Mouse (Mus musculus) NIH3T3 (cell line): ENCODE measurements around the gene Ppp1cc.
"Not testable (repeated sequence)": the region's sequence is repeated elsewhere in the genome, so short reads cannot be mapped to it uniquely, and the experiment has no call there.

ENCODE experiments used
- DNase-seq: peaks from one replicate; pipeline ENCODE4 v3.0.0-alpha.2; 2012; ENCODE audit warnings: low read depth

Ppp1cc gene

GRCm38 (mm10) chr5:122212820-122213219 lies 54.7 kb downstream of the Ppp1cc start:
- not testable (repeated sequence) for DNase-seq

GRCm38 (mm10) chr5:122213861-122214260 lies 55.8 kb downstream of the Ppp1cc start:
- DNase-seq, result no peak

DNA sequence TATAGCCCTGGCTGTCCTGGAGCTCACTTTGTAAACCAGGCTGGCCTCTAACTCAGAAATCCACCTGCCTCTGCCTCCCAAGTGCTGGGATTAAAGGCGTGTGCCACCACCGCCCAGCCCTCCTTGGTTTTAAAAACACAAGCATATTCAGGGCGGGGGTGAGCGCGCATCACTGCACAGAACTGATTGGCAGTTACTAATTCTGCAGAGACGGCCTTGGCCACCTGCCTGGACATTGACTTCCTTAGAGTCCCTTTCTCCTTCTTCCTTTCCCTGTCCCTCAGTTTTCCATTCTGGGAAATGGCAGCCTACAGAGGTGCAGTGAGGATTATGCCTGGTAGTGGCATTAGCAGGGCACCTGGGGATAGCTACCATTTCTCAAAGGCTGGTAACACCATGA lies 59.6 kb downstream of the Ppp1cc start:
- DNase-seq, result no peak

GRCm38 (mm10) chr5:122218109-122218905 lies 60.2 kb downstream of the Ppp1cc start:
- DNase-seq, result no peak

- no peak for DNase-seq
Measured at GRCm38 (mm10) chr5:122218928-122219327, 60.9 kb downstream of the Ppp1cc start.

DNA sequence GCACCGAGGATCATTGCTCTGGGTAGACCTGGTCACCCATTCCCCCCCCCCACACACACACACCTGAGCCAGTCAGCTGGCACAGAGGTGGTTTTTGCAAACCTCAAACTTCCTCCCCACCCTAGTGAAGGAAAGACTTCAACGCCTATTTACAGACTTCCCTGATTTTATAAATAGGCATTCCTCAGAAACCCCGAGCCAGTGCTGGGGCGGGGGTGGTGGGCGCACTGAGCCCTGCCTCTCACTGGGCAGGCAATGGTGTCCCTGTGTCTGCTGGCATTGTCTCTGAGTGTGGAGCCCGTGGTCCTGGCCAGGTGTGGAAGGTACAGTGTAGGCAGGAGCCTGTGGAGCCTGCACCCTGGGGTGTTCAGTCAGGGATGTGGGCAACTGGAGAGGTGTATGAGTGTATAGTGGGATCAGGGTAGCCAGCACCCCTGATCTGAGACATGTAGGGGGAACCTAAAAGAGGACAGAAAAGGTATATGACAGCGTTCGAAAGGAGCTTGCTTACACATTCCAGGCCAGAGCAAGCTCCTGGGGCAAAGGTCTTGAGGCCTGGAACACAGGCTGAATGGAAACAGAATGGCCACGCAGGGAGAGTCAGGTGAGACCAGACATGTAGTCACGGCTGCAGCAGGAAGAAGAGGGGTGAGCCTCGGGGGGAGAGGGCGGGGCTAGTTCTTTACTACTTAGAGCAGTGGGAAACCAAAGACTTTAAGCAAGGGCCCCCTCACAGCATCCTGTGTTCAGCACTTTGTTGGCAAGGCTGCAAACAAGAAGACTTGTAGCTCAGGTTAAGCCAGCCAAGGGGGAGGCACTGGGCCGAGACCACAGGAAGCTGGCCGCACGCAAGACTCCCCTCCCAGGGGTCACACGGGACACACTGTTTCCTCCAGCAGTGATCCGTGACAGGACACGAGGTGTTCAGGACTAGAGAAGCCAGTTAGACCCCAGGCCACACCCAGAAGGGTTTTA lies 61.9 kb downstream of the Ppp1cc start:
- no peak for DNase-seq

GRCm38 (mm10) chr5:122221085-122221484 lies 63.0 kb downstream of the Ppp1cc start:
- DNase-seq, result no peak

DNA sequence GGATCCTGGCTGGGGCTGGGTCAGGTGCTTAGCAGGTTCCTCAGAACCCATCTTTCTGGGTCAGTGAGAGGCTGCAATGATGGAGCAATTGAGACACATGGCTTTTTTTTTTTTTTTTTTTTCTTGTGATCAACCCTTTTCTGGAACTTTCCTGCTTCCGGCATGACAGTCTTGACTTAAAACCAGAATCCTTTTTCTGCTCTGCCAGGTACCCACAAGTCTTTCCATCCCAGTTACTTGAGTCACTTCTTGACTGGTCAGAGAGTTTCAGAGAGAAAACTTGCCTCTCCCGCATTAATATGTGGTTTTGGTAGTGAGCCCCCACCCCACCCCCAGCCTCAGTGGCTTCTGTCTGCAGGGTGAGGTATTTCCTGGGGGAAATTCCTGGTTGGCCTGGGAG lies 66.2 kb downstream of the Ppp1cc start:
- DNase-seq, result no peak
